23 mouse cellular contexts compared by ENCODE assay signal in genomic region chr3:53410031-53410430, GRCm38 (mm10). TPM values are rescaled to one million over a fixed set of nuclear protein-coding genes. Genes with fewer than 3 reads are reported as not detected.
DNase-seq lines count a peak whose midpoint lies in the region; ATAC-seq and TF ChIP-seq lines count a peak whose summit lies in the region.
"Had no signal": no experiment of that assay in that cellular context is flagged by ENCODE, and none has a peak within 500 bp of the region (broad histone marks: within the 10 kb centered on the region; RNA-seq: fewer than 3 reads in every experiment).

No protein-coding gene starts in this region.

- H3K9ac ChIP-seq in hindbrain, embryonic 12.5 days = no peak overlapping the region
- no peak overlapping the region for H3K9ac ChIP-seq in midbrain, postnatal 0 days (replicated peaks; ENCODE audit: low read length, poor library complexity, severe bottlenecking)
- no peak overlapping the region for H3K9ac ChIP-seq in midbrain, embryonic 13.5 days (replicated peaks)
- H3K9ac ChIP-seq: heart, embryonic 15.5 days; hindbrain, embryonic 15.5 days had no signal

- H3K27me3 ChIP-seq in hindbrain, embryonic 10.5 days (ENCODE audit: insufficient read depth, poor library complexity, severe bottlenecking) = no peaks in the 10 kb centered on the region
- peaks cover 2% of the 10 kb centered on the region; the same call in 1 of the 2 replicates for H3K27me3 ChIP-seq in hindbrain, embryonic 12.5 days
- H3K27me3 ChIP-seq in midbrain, postnatal 0 days (ENCODE audit: insufficient read depth, low read length) = no peaks in the 10 kb centered on the region
- no peaks in the 10 kb centered on the region for H3K27me3 ChIP-seq in midbrain, embryonic 13.5 days
- H3K27me3 ChIP-seq: heart, embryonic 15.5 days; hindbrain, embryonic 15.5 days had no signal

- no peak overlapping the region for H3K4me3 ChIP-seq in hindbrain, embryonic 10.5 days
- H3K4me3 ChIP-seq in hindbrain, embryonic 12.5 days = no peak overlapping the region
- H3K4me3 ChIP-seq in midbrain, postnatal 0 days (ENCODE audit: low read depth, low read length) = no peak overlapping the region
- H3K4me3 ChIP-seq in midbrain, embryonic 13.5 days (replicated peaks) = no peak overlapping the region
- H3K4me3 ChIP-seq: embryonic facial prominence, embryonic 10.5 days; heart, adult 2 months; heart, embryonic 15.5 days; hindbrain, embryonic 15.5 days had no signal

- TF ChIP-seq CTCF in midbrain, postnatal 0 days (IDR thresholded peaks at IDR 0.05) = no peak

- H3K9me3 ChIP-seq in hindbrain, embryonic 10.5 days = no peaks in the 10 kb centered on the region
- no peaks in the 10 kb centered on the region for H3K9me3 ChIP-seq in hindbrain, embryonic 12.5 days (replicated peaks)
- no peaks in the 10 kb centered on the region for H3K9me3 ChIP-seq in midbrain, postnatal 0 days (ENCODE audit: low read length)
- H3K9me3 ChIP-seq in midbrain, embryonic 13.5 days = no peaks in the 10 kb centered on the region
- H3K9me3 ChIP-seq: embryonic facial prominence, embryonic 10.5 days; G1E; heart, embryonic 15.5 days; hindbrain, embryonic 15.5 days had no signal

- ATAC-seq in cerebellum, adult (ENCODE audit: insufficient number of reproducible peaks, low FRiP score, low TSS enrichment) = no peak
- ATAC-seq in hindbrain, embryonic 12.5 days (ENCODE audit: low FRiP score) = no peak
- no peak for ATAC-seq in midbrain, postnatal 0 days (ENCODE audit: low FRiP score)
- ATAC-seq in midbrain, embryonic 13.5 days = no peak
- ATAC-seq: CD4-positive, CD25-positive, alpha-beta regulatory T cell, adult 4 months; forebrain, embryonic 14.5 days had no signal

- H3K27ac ChIP-seq in hindbrain, embryonic 10.5 days = no peak overlapping the region
- H3K27ac ChIP-seq in hindbrain, embryonic 12.5 days = no peak overlapping the region
- no peak overlapping the region for H3K27ac ChIP-seq in midbrain, postnatal 0 days (ENCODE audit: low read depth, low read length)
- H3K27ac ChIP-seq in midbrain, embryonic 13.5 days = no peak overlapping the region
- H3K27ac ChIP-seq: embryonic facial prominence, embryonic 10.5 days; heart, adult 2 months; heart, embryonic 15.5 days; hindbrain, embryonic 15.5 days had no signal

- H3K4me1 ChIP-seq in hindbrain, embryonic 10.5 days (replicated peaks) = peaks cover 7% of the 10 kb centered on the region
- 0 out of 2 replicates have a peak, but pooled peaks cover 5% of the 10 kb centered on the region for H3K4me1 ChIP-seq in hindbrain, embryonic 12.5 days
- no peaks in the 10 kb centered on the region for H3K4me1 ChIP-seq in midbrain, postnatal 0 days (ENCODE audit: insufficient read depth, low read length)
- 0 out of 2 replicates have a peak, but pooled peaks cover 2% of the 10 kb centered on the region for H3K4me1 ChIP-seq in midbrain, embryonic 13.5 days (replicated peaks)
- H3K4me1 ChIP-seq: heart, embryonic 15.5 days; hindbrain, embryonic 15.5 days had no signal

- WGBS in hindbrain, embryonic 10.5 days = 70% methylated on average over 6 of the region's 6 CpGs
- 49% methylated on average over 6 of the region's 6 CpGs for WGBS in hindbrain, embryonic 12.5 days
- 64% methylated on average over 6 of the region's 6 CpGs for WGBS in midbrain, postnatal 0 days
- 65% methylated on average over 6 of the region's 6 CpGs for whole genome bisulfite sequencing in midbrain, embryonic 13.5 days

- peak; percentile 9 for DNase-seq in cerebellum, adult 9-10 months
- DNase-seq in hindbrain, embryonic 10.5 days (ENCODE audit: low spot score) = peak; percentile 6
- peak; percentile 69 for DNase-seq in midbrain, postnatal 0 days (ENCODE audit: low spot score)
- peak; percentile 48 for DNase-seq in retina, postnatal 1 day
- DNase-seq in yolk sac, embryonic 10.5 days (ENCODE audit: low spot score) = no peak
- DNase-seq: adrenal gland, adult 8-10 months; adrenal gland, postnatal 36 days; B cell, adult 2 months; cerebellum, adult 2 months; cerebellum, postnatal 25 days; heart, adult 2 months; heart, postnatal 14 days; kidney, adult 11 months had no signal

- no peaks in the 10 kb centered on the region for H3K36me3 ChIP-seq in hindbrain, embryonic 10.5 days
- H3K36me3 ChIP-seq in hindbrain, embryonic 12.5 days = no peaks in the 10 kb centered on the region
- H3K36me3 ChIP-seq in midbrain, postnatal 0 days (ENCODE audit: insufficient read depth, low read length) = no peaks in the 10 kb centered on the region
- H3K36me3 ChIP-seq in midbrain, embryonic 13.5 days = no peaks in the 10 kb centered on the region
- H3K36me3 ChIP-seq: embryonic facial prominence, embryonic 10.5 days; G1E; heart, embryonic 15.5 days; hindbrain, embryonic 15.5 days had no signal

- no peak overlapping the region for H3K4me2 ChIP-seq in hindbrain, embryonic 12.5 days (replicated peaks)
- no peak overlapping the region for H3K4me2 ChIP-seq in midbrain, postnatal 0 days (ENCODE audit: low read depth, low read length, poor library complexity, severe bottlenecking)
- no peak overlapping the region for H3K4me2 ChIP-seq in midbrain, embryonic 13.5 days (replicated peaks)
- H3K4me2 ChIP-seq: heart, embryonic 11.5 days; heart, embryonic 15.5 days; hindbrain, embryonic 15.5 days had no signal

RNA-seq across cellular contexts. Expression of gene Nhlrc3, which starts 53.1 kb away (rescaled TPM):
- polyA plus RNA-seq in hindbrain, embryonic 10.5 days (2016; fragmentation: Nextera tagmentation; extraction: Ambion mirVana) = 9.3 and 9.9 TPM in 2 replicates
- polyA plus RNA-seq in hindbrain, embryonic 12.5 days (2016; fragmentation: Nextera tagmentation; extraction: Ambion mirVana) = 13.5 and 13.7 TPM in 2 replicates
- 13.1 and 16.9 TPM in 2 replicates for total RNA-seq in midbrain, postnatal 0 days (2014; rRNA removed)
- polyA plus RNA-seq in midbrain, postnatal 0 days (2015; fragmentation: Nextera tagmentation; extraction: Ambion mirVana) = 8.0 and 9.0 TPM in 2 replicates
- 9.7 and 11.8 TPM in 2 replicates for polyA plus RNA-seq in midbrain, embryonic 13.5 days (2015; fragmentation: Nextera tagmentation; extraction: Ambion mirVana)

RNA-seq across cellular contexts. Expression of gene Proser1, which starts 53.4 kb away (rescaled TPM):
- polyA plus RNA-seq in hindbrain, embryonic 10.5 days (2016; fragmentation: Nextera tagmentation; extraction: Ambion mirVana) = 22.4 and 24.2 TPM in 2 replicates
- polyA plus RNA-seq in hindbrain, embryonic 12.5 days (2016; fragmentation: Nextera tagmentation; extraction: Ambion mirVana) = 28.0 and 31.0 TPM in 2 replicates
- 4.6 and 4.9 TPM in 2 replicates for total RNA-seq in midbrain, postnatal 0 days (2014; rRNA removed)
- polyA plus RNA-seq in midbrain, postnatal 0 days (2015; fragmentation: Nextera tagmentation; extraction: Ambion mirVana) = 10.7 and 15.1 TPM in 2 replicates
- polyA plus RNA-seq in midbrain, embryonic 13.5 days (2015; fragmentation: Nextera tagmentation; extraction: Ambion mirVana) = 28.7 and 33.2 TPM in 2 replicates
